Mouse (Mus musculus): ENCODE results near the gene Cmas. TPM values are rescaled to one million over a fixed set of nuclear protein-coding genes. Genes with fewer than 3 reads are reported as not detected.
A peak's percentile ranks its signal among the peaks of the same experiment; 100 is the strongest.

Gene Cmas
- polyA plus RNA-seq, 1 experiment from 2014 or later, result 141 TPM

GRCm38 (mm10) chr6:142757976-142758375 is 1.5 kb downstream of the Cmas start:
- Histone ChIP-seq H3K36me3 (0 out of 2 replicates have a peak, but pooled peaks cover 5% of the 10 kb centered on the region), H3K4me2 (replicated peaks) (peak overlapping the region; percentile 71), H3K4me3 (replicated peaks) (peak overlapping the region; percentile 75), H3K27me3 (replicated peaks) (no peaks in the 10 kb centered on the region; the same call in 1 of the 2 replicates), H3K9ac (no peak overlapping the region), H3K27ac (no peak overlapping the region), H3K4me1 (replicated peaks) (peaks cover 10% of the 10 kb centered on the region), H3K9me3 (no peaks in the 10 kb centered on the region)
- 90% methylated on average over 6 of the region's 6 CpGs for WGBS
- no peak for ATAC-seq

- H3K36me3 ChIP-seq, result 0 out of 2 replicates have a peak, but pooled peaks cover 5% of the 10 kb centered on the region
- H3K9ac ChIP-seq, result no peak overlapping the region
- WGBS, result 91% methylated on average over 6 of the region's 6 CpGs
- no peaks in the 10 kb centered on the region; the same call in 1 of the 2 replicates for H3K27me3 ChIP-seq (replicated peaks)
- peak overlapping the region; percentile 60; the same call in 1 of the 2 replicates for H3K27ac ChIP-seq
- H3K4me3 ChIP-seq (replicated peaks), result no peak overlapping the region
- H3K4me1 ChIP-seq (replicated peaks), result peaks cover 10% of the 10 kb centered on the region
- no peaks in the 10 kb centered on the region for H3K9me3 ChIP-seq
- H3K4me2 ChIP-seq (replicated peaks), result peak overlapping the region; percentile 71
- ATAC-seq, result no peak
Observed at GRCm38 (mm10) chr6:142758562-142758961, 2.1 kb downstream of the Cmas start.

- H3K9ac ChIP-seq, result no peak overlapping the region
- H3K4me1 ChIP-seq (replicated peaks), result peaks cover 10% of the 10 kb centered on the region
- H3K4me2 ChIP-seq (replicated peaks), result 0 out of 2 replicates have a peak overlapping the region, but pooled peaks have one; percentile 18
- H3K27ac ChIP-seq, result peak overlapping the region; percentile 60
- H3K27me3 ChIP-seq (replicated peaks), result no peaks in the 10 kb centered on the region; the same call in 1 of the 2 replicates
- WGBS, result 65% methylated on average over 2 of the region's 2 CpGs
- ATAC-seq, result peak; percentile 23
- H3K9me3 ChIP-seq, result no peaks in the 10 kb centered on the region
- H3K36me3 ChIP-seq, result peaks cover 10% of the 10 kb centered on the region; the same call in 1 of the 2 replicates
- H3K4me3 ChIP-seq (replicated peaks), result no peak overlapping the region
Observed at GRCm38 (mm10) chr6:142759633-142760032, 3.1 kb downstream of the Cmas start.

GRCm38 (mm10) chr6:142764933-142765332 is 8.4 kb downstream of the Cmas start:
- Histone ChIP-seq H3K9ac (no peak overlapping the region), H3K27ac (no peak overlapping the region), H3K36me3 (peaks cover 38% of the 10 kb centered on the region), H3K4me1 (replicated peaks) (peaks cover 2% of the 10 kb centered on the region; the same call in 1 of the 2 replicates), H3K27me3 (replicated peaks) (no peaks in the 10 kb centered on the region), H3K4me3 (replicated peaks) (no peak overlapping the region), H3K9me3 (no peaks in the 10 kb centered on the region), H3K4me2 (replicated peaks) (no peak overlapping the region)
- 69% methylated on average over 2 of the region's 2 CpGs for WGBS
- no peak for ATAC-seq

GRCm38 (mm10) chr6:142767305-142767704 is 10.8 kb downstream of the Cmas start:
- peaks cover 50% of the 10 kb centered on the region for H3K36me3 ChIP-seq
- 87% methylated on average over 9 of the region's 9 CpGs for WGBS

GRCm38 (mm10) chr6:142769896-142770295 is 13.4 kb downstream of the Cmas start:
- no peaks in the 10 kb centered on the region for H3K9me3 ChIP-seq
- no peak overlapping the region for H3K4me3 ChIP-seq (replicated peaks)

More at GRCm38 (mm10) chr6:142767305-142767704, 10.8 kb downstream of the Cmas start:
- Histone ChIP-seq H3K9ac (no peak overlapping the region), H3K9me3 (no peaks in the 10 kb centered on the region), H3K4me2 (replicated peaks) (no peak overlapping the region), H3K4me1 (replicated peaks) (no peaks in the 10 kb centered on the region), H3K27ac (no peak overlapping the region), H3K27me3 (replicated peaks) (no peaks in the 10 kb centered on the region), H3K4me3 (replicated peaks) (no peak overlapping the region)
- no peak for ATAC-seq

GRCm38 (mm10) chr6:142771643-142772042 is 15.2 kb downstream of the Cmas start:
- Histone ChIP-seq H3K27me3 (replicated peaks) (no peaks in the 10 kb centered on the region), H3K27ac (no peak overlapping the region), H3K4me1 (replicated peaks) (no peaks in the 10 kb centered on the region), H3K9me3 (no peaks in the 10 kb centered on the region), H3K36me3 (peaks cover 46% of the 10 kb centered on the region), H3K9ac (no peak overlapping the region), H3K4me2 (replicated peaks) (no peak overlapping the region), H3K4me3 (replicated peaks) (no peak overlapping the region)
- no peak for ATAC-seq
- 90% methylated on average over 4 of the region's 4 CpGs for WGBS

More at GRCm38 (mm10) chr6:142769896-142770295, 13.4 kb downstream of the Cmas start:
- Histone ChIP-seq H3K36me3 (peaks cover 59% of the 10 kb centered on the region), H3K4me1 (replicated peaks) (no peaks in the 10 kb centered on the region), H3K9ac (no peak overlapping the region), H3K27me3 (replicated peaks) (no peaks in the 10 kb centered on the region), H3K4me2 (replicated peaks) (no peak overlapping the region), H3K27ac (no peak overlapping the region)
- ATAC-seq, result no peak
- WGBS, result 93% methylated on average over 3 of the region's 3 CpGs

- ATAC-seq, result no peak
- H3K27ac ChIP-seq, result no peak overlapping the region
- whole genome bisulfite sequencing, result 93% methylated on average over 5 of the region's 5 CpGs
Observed at GRCm38 (mm10) chr6:142773566-142773965, 17.1 kb downstream of the Cmas start.

GRCm38 (mm10) chr6:142776935-142777334 is 20.4 kb downstream of the Cmas start:
- no peak overlapping the region for H3K9ac ChIP-seq
- peaks cover 20% of the 10 kb centered on the region for H3K36me3 ChIP-seq
- no peak for ATAC-seq
- no peaks in the 10 kb centered on the region for H3K9me3 ChIP-seq
- no peak overlapping the region for H3K27ac ChIP-seq
- no peaks in the 10 kb centered on the region for H3K4me1 ChIP-seq (replicated peaks)
- H3K4me3 ChIP-seq (replicated peaks), result no peak overlapping the region
- 71% methylated on average over 4 of the region's 4 CpGs for WGBS
- H3K4me2 ChIP-seq (replicated peaks), result no peak overlapping the region
- no peaks in the 10 kb centered on the region for H3K27me3 ChIP-seq (replicated peaks)

More at GRCm38 (mm10) chr6:142773566-142773965, 17.1 kb downstream of the Cmas start:
- Histone ChIP-seq H3K4me2 (replicated peaks) (no peak overlapping the region), H3K9ac (no peak overlapping the region), H3K9me3 (no peaks in the 10 kb centered on the region), H3K36me3 (peaks cover 34% of the 10 kb centered on the region), H3K4me1 (replicated peaks) (no peaks in the 10 kb centered on the region), H3K4me3 (replicated peaks) (no peak overlapping the region), H3K27me3 (replicated peaks) (no peaks in the 10 kb centered on the region)

GRCm38 (mm10) chr6:142779045-142779811 is 22.7 kb downstream of the Cmas start:
- H3K4me2 ChIP-seq (replicated peaks), result no peak overlapping the region
- H3K27me3 ChIP-seq (replicated peaks), result no peaks in the 10 kb centered on the region
- no peaks in the 10 kb centered on the region for H3K36me3 ChIP-seq
- H3K9ac ChIP-seq, result no peak overlapping the region
- H3K9me3 ChIP-seq, result no peaks in the 10 kb centered on the region
- H3K27ac ChIP-seq, result no peak overlapping the region
- H3K4me3 ChIP-seq (replicated peaks), result no peak overlapping the region
- H3K4me1 ChIP-seq (replicated peaks), result no peaks in the 10 kb centered on the region
- WGBS, result 46% methylated on average over 11 of the region's 11 CpGs
- ATAC-seq, result peak; percentile 52

- no peak overlapping the region for H3K4me3 ChIP-seq (replicated peaks)
- no peaks in the 10 kb centered on the region for H3K27me3 ChIP-seq (replicated peaks)
- H3K4me2 ChIP-seq (replicated peaks), result no peak overlapping the region
- ATAC-seq, result 0 out of 2 replicates have a peak, but pooled peaks have one; percentile 30
- H3K9ac ChIP-seq, result no peak overlapping the region
- no peaks in the 10 kb centered on the region for H3K9me3 ChIP-seq
- H3K27ac ChIP-seq, result no peak overlapping the region
- no peaks in the 10 kb centered on the region for H3K4me1 ChIP-seq (replicated peaks)
- WGBS, result 76% methylated on average over 14 of the region's 14 CpGs
- no peaks in the 10 kb centered on the region for H3K36me3 ChIP-seq
Observed at GRCm38 (mm10) chr6:142779812-142780573, 23.5 kb downstream of the Cmas start.

GRCm38 (mm10) chr6:142780574-142781033 is 24.1 kb downstream of the Cmas start:
- H3K9ac ChIP-seq, result no peak overlapping the region
- H3K4me2 ChIP-seq (replicated peaks), result no peak overlapping the region
- no peaks in the 10 kb centered on the region for H3K9me3 ChIP-seq
- no peak overlapping the region for H3K4me3 ChIP-seq (replicated peaks)
- H3K27ac ChIP-seq, result no peak overlapping the region
- no peaks in the 10 kb centered on the region for H3K27me3 ChIP-seq (replicated peaks)
- ATAC-seq, result no peak
- H3K4me1 ChIP-seq (replicated peaks), result no peaks in the 10 kb centered on the region
- WGBS, result 89% methylated on average over 4 of the region's 4 CpGs
- no peaks in the 10 kb centered on the region for H3K36me3 ChIP-seq
